Mouse (Mus musculus) skeletal muscle tissue, adult 2 months (tissue): ENCODE results near the gene Rhag.

Experiments
- DNase-seq: peaks from one replicate; pipeline ENCODE4 v3.0.0-alpha.2; 2012; ENCODE audit warnings: low read depth, low spot score

Gene Rhag

GRCm38 (mm10) chr17:40810934-40811333, at the start of gene Rhag:
Gene Rhag (plus strand): TSS chr17:40811126.
- no peak for DNase-seq

- no peak for DNase-seq
Observed at GRCm38 (mm10) chr17:40763662-40764061, 47.3 kb upstream of the Rhag start.

- no peak for DNase-seq
Observed at GRCm38 (mm10) chr17:40767120-40767519, 43.8 kb upstream of the Rhag start.

GRCm38 (mm10) chr17:40789877-40790276, 21.0 kb upstream of the Rhag start:
- DNase-seq = no peak

GRCm38 (mm10) chr17:40793921-40794854, 16.7 kb upstream of the Rhag start:
- DNase-seq = no peak

GRCm38 (mm10) chr17:40802707-40803340, 8.1 kb upstream of the Rhag start:
- no peak for DNase-seq

- peak; percentile 11 for DNase-seq
Observed at GRCm38 (mm10) chr17:40806550-40806949, 4.4 kb upstream of the Rhag start.

GRCm38 (mm10) chr17:40806953-40807572, 3.9 kb upstream of the Rhag start, which contains the start of gene Crisp2:
Gene Crisp2 (minus strand): TSS chr17:40807003.
- no peak for DNase-seq

GRCm38 (mm10) chr17:40808071-40808470, 2.9 kb upstream of the Rhag start:
- no peak for DNase-seq

GRCm38 (mm10) chr17:40811560-40811959, 634 bp downstream of the Rhag start:
- DNase-seq = no peak

GRCm38 (mm10) chr17:40812259-40812658, 1.3 kb downstream of the Rhag start:
- DNase-seq = no peak

- DNase-seq = no peak
Observed at GRCm38 (mm10) chr17:40817340-40817943, 6.5 kb downstream of the Rhag start.

- no peak for DNase-seq
Observed at GRCm38 (mm10) chr17:40821477-40821876, 10.6 kb downstream of the Rhag start.

- DNase-seq = no peak
Observed at GRCm38 (mm10) chr17:40823817-40824216, 12.9 kb downstream of the Rhag start.

- DNase-seq = peak; percentile 3
Observed at GRCm38 (mm10) chr17:40824549-40824948, 13.6 kb downstream of the Rhag start.

- no peak for DNase-seq
Observed at GRCm38 (mm10) chr17:40831870-40832269, 20.9 kb downstream of the Rhag start.

- DNase-seq = peak; percentile 3
Observed at GRCm38 (mm10) chr17:40837308-40837707, 26.4 kb downstream of the Rhag start.

- no peak for DNase-seq
Observed at GRCm38 (mm10) chr17:40855065-40855464, 44.1 kb downstream of the Rhag start.

GRCm38 (mm10) chr17:40868952-40869747, 58.2 kb downstream of the Rhag start:
- DNase-seq = no peak

GRCm38 (mm10) chr17:40872626-40873025, 61.7 kb downstream of the Rhag start:
- no peak for DNase-seq

- peak; percentile 12 for DNase-seq
Observed at GRCm38 (mm10) chr17:40873582-40874011, 62.7 kb downstream of the Rhag start.
